Mouse (Mus musculus) midbrain, embryonic 14.5 days (tissue): ENCODE measurements at regions not wholly inside any gene's neighbourhood (a gene's known extent, or its start where the extent isn't known, plus 50 kb on each side); places are given as distances from the start of the nearest gene placed in this dataset.

Source experiments
- ATAC-seq: fragments of 200-750 bp; cut with Nextera tagmentation; 2 replicates; pipeline ENCODE4 v1.8.0; 2017; ENCODE audit warnings: moderate number of reproducible peaks, moderate library complexity; ENCODE audit not compliant: low FRiP score, low TSS enrichment
- DNase-seq: peaks from one replicate; pipeline ENCODE4 v3.0.0-alpha.2; 2015
- H3K27ac ChIP-seq: fragments of 300-500 bp; sonication (generic); replicated peaks from 2 replicates; pipeline ENCODE4 v1.5.1; 2014; ENCODE audit warnings: mild to moderate bottlenecking, low read depth, low read length, moderate library complexity
- H3K27me3 ChIP-seq: fragments of 300-500 bp; sonication (generic); 2 replicates; pipeline ENCODE4 v1.6.1; 2014; ENCODE audit warnings: low read length, control low read depth, mixed read lengths; ENCODE audit not compliant: control insufficient read depth, insufficient read depth
- H3K36me3 ChIP-seq: fragments of 300-500 bp; sonication (generic); 2 replicates; pipeline ENCODE4 v1.6.1; 2014; ENCODE audit warnings: low read length, control low read depth; ENCODE audit not compliant: control insufficient read depth, insufficient read depth
- H3K4me1 ChIP-seq: fragments of 300-500 bp; sonication (generic); 2 replicates; pipeline ENCODE4 v1.6.1; 2014; ENCODE audit warnings: mild to moderate bottlenecking, antibody characterized with exemption, low read length, control low read depth; ENCODE audit not compliant: control insufficient read depth, insufficient read depth
- H3K4me2 ChIP-seq: fragments of 300-500 bp; sonication (generic); 2 replicates; pipeline ENCODE4 v1.6.1; 2014; ENCODE audit warnings: mild to moderate bottlenecking, low read length, moderate library complexity
- H3K4me3 ChIP-seq: fragments of 300-500 bp; sonication (generic); replicated peaks from 2 replicates; pipeline ENCODE4 v1.5.1; 2014; ENCODE audit warnings: low read depth, low read length
- H3K9ac ChIP-seq: fragments of 300-500 bp; sonication (generic); replicated peaks from 2 replicates; pipeline ENCODE4 v1.6.1; 2014; ENCODE audit warnings: mild to moderate bottlenecking, low read length, moderate library complexity
- H3K9me3 ChIP-seq: fragments of 300-500 bp; sonication (generic); 2 replicates; pipeline ENCODE4 v1.6.1; 2016; ENCODE audit warnings: low read length, control low read depth, mixed read lengths; ENCODE audit not compliant: control insufficient read depth
- WGBS: fragments of 180-500 bp; shearing (Covaris S2); extraction: QIAGEN DNeasy Blood & Tissue Kit; methylation state at CpG from one replicate; pipeline ENCODE4 v1.1.7; 2014; 5-methylcytosine and 5-hydroxymethylcytosine counted together

DNA sequence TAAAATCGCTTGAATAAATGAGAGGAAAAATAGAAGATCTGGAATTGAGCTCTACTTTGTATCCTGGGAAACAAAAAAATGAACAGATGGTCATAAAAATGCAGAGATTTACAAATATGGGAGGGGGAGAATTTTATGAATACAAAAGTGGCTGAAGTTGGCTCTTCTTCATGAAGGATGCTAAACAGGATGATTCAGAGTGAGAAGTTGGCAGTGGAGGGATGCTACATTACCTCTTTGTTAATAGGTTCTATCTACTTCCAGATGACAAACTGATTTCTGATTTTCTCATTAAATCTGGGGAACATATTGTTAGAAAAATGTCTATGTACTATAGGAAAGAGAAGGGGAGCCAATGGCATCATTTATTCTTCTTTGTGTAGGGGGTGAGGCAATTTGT lies 2785.8 kb downstream of the Poteg start:
- WGBS, result 82% methylated on average over 1 of the region's 1 CpGs
- ATAC-seq, result no peak
- no peak for DNase-seq
- no peaks in the 10 kb centered on the region for H3K4me1 ChIP-seq
- no peak overlapping the region for H3K9ac ChIP-seq
- no peaks in the 10 kb centered on the region for H3K36me3 ChIP-seq
- no peaks in the 10 kb centered on the region for H3K27me3 ChIP-seq
- no peak overlapping the region for H3K4me2 ChIP-seq
- no peak overlapping the region for H3K27ac ChIP-seq
- H3K4me3 ChIP-seq, result no peak overlapping the region
- no peaks in the 10 kb centered on the region for H3K9me3 ChIP-seq

DNA sequence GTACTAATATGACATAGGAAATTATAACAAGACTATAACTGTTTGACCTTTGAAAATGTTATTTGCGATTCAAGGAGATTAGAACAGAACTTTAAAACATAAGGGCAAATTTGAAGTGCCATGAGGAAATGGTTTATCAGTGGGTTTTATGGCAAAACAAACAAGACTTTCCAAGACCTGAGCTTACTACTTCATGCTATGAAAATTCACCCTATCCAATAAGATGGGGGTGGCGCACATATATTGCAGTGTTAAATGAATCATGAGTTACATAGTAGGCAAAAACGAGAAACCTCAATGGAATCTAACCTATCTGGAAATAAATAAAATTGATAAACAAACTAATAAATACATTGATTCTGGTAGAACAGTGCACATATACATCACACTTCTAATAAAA lies 2804.3 kb downstream of the Poteg start:
- Histone ChIP-seq H3K9me3 (no peaks in the 10 kb centered on the region), H3K4me2 (no peak overlapping the region), H3K9ac (no peak overlapping the region), H3K27me3 (no peaks in the 10 kb centered on the region), H3K36me3 (no peaks in the 10 kb centered on the region), H3K27ac (no peak overlapping the region), H3K4me1 (no peaks in the 10 kb centered on the region), H3K4me3 (no peak overlapping the region)
- ATAC-seq (no peak), DNase-seq (no peak)
- WGBS, result 91% methylated on average over 3 of the region's 3 CpGs

GRCm38 (mm10) chr8:30269949-30270910 lies 2822.8 kb downstream of the Poteg start:
- Histone ChIP-seq H3K4me3 (no peak overlapping the region), H3K36me3 (no peaks in the 10 kb centered on the region), H3K4me2 (no peak overlapping the region), H3K9ac (no peak overlapping the region), H3K27ac (no peak overlapping the region), H3K27me3 (no peaks in the 10 kb centered on the region), H3K4me1 (no peaks in the 10 kb centered on the region), H3K9me3 (no peaks in the 10 kb centered on the region)
- DNase-seq (no peak), ATAC-seq (no peak)
- 83% methylated on average over 6 of the region's 6 CpGs for WGBS

GRCm38 (mm10) chr8:30289169-30289568 lies 2841.7 kb downstream of the Poteg start:
- H3K4me1 ChIP-seq, result peaks cover 5% of the 10 kb centered on the region; the same call in 1 of the 2 replicates
- ATAC-seq, result no peak
- no peak overlapping the region for H3K4me3 ChIP-seq
- no peak overlapping the region for H3K4me2 ChIP-seq
- no peaks in the 10 kb centered on the region for H3K36me3 ChIP-seq
- no peak overlapping the region for H3K9ac ChIP-seq
- H3K27ac ChIP-seq, result no peak overlapping the region
- H3K9me3 ChIP-seq, result no peaks in the 10 kb centered on the region
- 10% methylated on average over 4 of the region's 4 CpGs for WGBS
- H3K27me3 ChIP-seq, result no peaks in the 10 kb centered on the region
- peak; percentile 13 for DNase-seq

GRCm38 (mm10) chr8:30331201-30331600 lies 2883.7 kb downstream of the Poteg start:
- DNase-seq, result no peak
- Histone ChIP-seq H3K4me1 (no peaks in the 10 kb centered on the region), H3K27ac (no peak overlapping the region), H3K9me3 (no peaks in the 10 kb centered on the region), H3K27me3 (no peaks in the 10 kb centered on the region), H3K4me2 (no peak overlapping the region), H3K9ac (no peak overlapping the region), H3K4me3 (no peak overlapping the region), H3K36me3 (no peaks in the 10 kb centered on the region)
- ATAC-seq, result no peak

GRCm38 (mm10) chr8:30333352-30333751 lies 2885.9 kb downstream of the Poteg start:
- H3K9ac ChIP-seq, result no peak overlapping the region
- H3K9me3 ChIP-seq, result no peaks in the 10 kb centered on the region
- H3K36me3 ChIP-seq, result no peaks in the 10 kb centered on the region
- H3K27me3 ChIP-seq, result no peaks in the 10 kb centered on the region
- no peak; the same call in 1 of the 2 replicates for ATAC-seq
- no peak overlapping the region for H3K27ac ChIP-seq
- peak; percentile 46 for DNase-seq
- no peak overlapping the region for H3K4me3 ChIP-seq
- WGBS, result 27% methylated on average over 3 of the region's 3 CpGs
- H3K4me2 ChIP-seq, result no peak overlapping the region
- H3K4me1 ChIP-seq, result no peaks in the 10 kb centered on the region

DNA sequence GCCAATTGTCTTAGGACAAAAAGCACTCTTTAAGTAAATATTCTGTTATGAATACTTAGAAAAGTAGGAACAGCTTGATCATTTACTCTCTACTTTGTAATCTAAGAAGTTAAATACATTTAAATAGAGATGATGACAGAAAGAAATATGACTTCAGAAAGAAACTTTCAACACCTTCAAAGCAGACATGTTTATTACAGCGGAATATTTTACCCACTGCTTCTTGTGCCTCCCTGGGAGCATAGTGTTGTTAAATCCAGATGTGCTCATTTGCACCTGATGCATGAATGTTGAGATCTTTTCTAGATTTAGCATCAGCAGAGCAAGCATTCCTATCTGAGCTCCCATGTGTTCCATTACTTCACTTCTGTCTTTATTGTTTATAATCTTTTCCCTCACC lies 2912.0 kb downstream of the Poteg start:
- H3K4me2 ChIP-seq, result no peak overlapping the region
- H3K4me1 ChIP-seq, result no peaks in the 10 kb centered on the region
- H3K9me3 ChIP-seq, result no peaks in the 10 kb centered on the region
- 92% methylated on average over 1 of the region's 1 CpGs for WGBS
- no peak for ATAC-seq
- no peak overlapping the region for H3K9ac ChIP-seq
- H3K27me3 ChIP-seq, result no peaks in the 10 kb centered on the region
- H3K36me3 ChIP-seq, result no peaks in the 10 kb centered on the region
- no peak for DNase-seq
- H3K27ac ChIP-seq, result no peak overlapping the region
- no peak overlapping the region for H3K4me3 ChIP-seq

GRCm38 (mm10) chr8:30365721-30366120 lies 2918.3 kb downstream of the Poteg start:
- Histone ChIP-seq H3K4me3 (no peak overlapping the region), H3K9me3 (no peaks in the 10 kb centered on the region), H3K4me2 (no peak overlapping the region), H3K36me3 (no peaks in the 10 kb centered on the region), H3K4me1 (no peaks in the 10 kb centered on the region), H3K27ac (no peak overlapping the region), H3K27me3 (no peaks in the 10 kb centered on the region), H3K9ac (no peak overlapping the region)
- no peak for ATAC-seq
- peak; percentile 8 for DNase-seq
- WGBS, result 67% methylated on average over 2 of the region's 2 CpGs

DNA sequence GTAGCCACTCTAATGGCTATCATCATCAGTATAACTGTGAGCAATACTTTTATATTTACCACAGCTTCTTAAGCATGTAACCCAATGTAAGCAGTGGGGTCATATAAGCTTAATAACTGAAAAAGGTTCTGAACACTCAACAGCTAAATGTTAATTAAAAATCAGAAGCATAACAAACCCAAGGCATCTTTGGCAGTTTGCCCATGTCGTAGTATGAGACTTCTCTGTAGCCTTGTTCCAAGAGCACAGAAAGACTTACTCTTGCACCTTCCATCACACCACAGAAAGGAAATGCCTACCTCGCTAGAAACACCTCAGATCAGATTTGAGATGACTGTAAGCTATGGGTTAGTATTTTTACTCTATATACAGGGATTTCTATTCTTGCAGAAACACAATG lies 2944.5 kb downstream of the Poteg start:
- Histone ChIP-seq H3K9me3 (no peaks in the 10 kb centered on the region), H3K27me3 (no peaks in the 10 kb centered on the region), H3K4me3 (no peak overlapping the region), H3K27ac (no peak overlapping the region), H3K36me3 (no peaks in the 10 kb centered on the region), H3K4me1 (no peaks in the 10 kb centered on the region), H3K9ac (no peak overlapping the region), H3K4me2 (no peak overlapping the region)
- ATAC-seq (no peak), DNase-seq (peak; percentile 37)
- 82% methylated on average over 2 of the region's 2 CpGs for WGBS
